Mouse (Mus musculus) forebrain, embryonic 13.5 days (tissue): ENCODE measurements around the gene Ephx4. TPM values are rescaled to one million over a fixed set of nuclear protein-coding genes. Genes with fewer than 3 reads are reported as not detected.

Experiments used
- ATAC-seq: fragments of 200-750 bp; cut with Nextera tagmentation; 2 replicates; pipeline ENCODE4 v1.8.0; 2017
- H3K27ac ChIP-seq: fragments of 300-500 bp; sonication (generic); 2 replicates; pipeline ENCODE4 v1.5.1; 2015; ENCODE audit warnings: inconsistent platforms, mild to moderate bottlenecking, moderate library complexity
- H3K27me3 ChIP-seq: fragments of 300-500 bp; sonication (generic); 2 replicates; pipeline ENCODE4 v1.6.1; 2015; ENCODE audit warnings: mild to moderate bottlenecking, inconsistent platforms
- H3K36me3 ChIP-seq: fragments of 300-500 bp; sonication (generic); 2 replicates; pipeline ENCODE4 v1.6.1; 2015; ENCODE audit warnings: mild to moderate bottlenecking, inconsistent platforms; ENCODE audit not compliant: poor library complexity, severe bottlenecking
- H3K4me1 ChIP-seq: fragments of 300-500 bp; sonication (generic); 2 replicates; pipeline ENCODE4 v1.6.1; 2015; ENCODE audit warnings: inconsistent platforms
- H3K4me2 ChIP-seq: fragments of 300-500 bp; sonication (generic); 2 replicates; pipeline ENCODE4 v1.6.1; 2015; ENCODE audit warnings: inconsistent platforms, mild to moderate bottlenecking, moderate library complexity
- H3K4me3 ChIP-seq: fragments of 300-500 bp; sonication (generic); 2 replicates; pipeline ENCODE4 v1.5.1; 2015; ENCODE audit warnings: mild to moderate bottlenecking, inconsistent platforms
- H3K9ac ChIP-seq: fragments of 300-500 bp; sonication (generic); 2 replicates; pipeline ENCODE4 v1.6.1; 2015; ENCODE audit warnings: mild to moderate bottlenecking, inconsistent platforms
- H3K9me3 ChIP-seq: fragments of 300-500 bp; sonication (generic); replicated peaks from 2 replicates; pipeline ENCODE4 v1.6.1; 2016; ENCODE audit warnings: inconsistent platforms
- WGBS: fragments of 180-500 bp; shearing (Covaris S2); methylation state at CpG from one replicate; pipeline ENCODE4 v1.1.7; 2015; 5-methylcytosine and 5-hydroxymethylcytosine counted together
- polyA plus RNA-seq: library from polyadenylated mRNA; unstranded; fragments of >200 nt; fragmentation: Nextera tagmentation; extraction: Ambion mirVana; gene quantifications from 2 replicates; pipeline ENCODE4 v1.2.1, GENCODE M21; 2015

Ephx4 gene
- polyA plus RNA-seq, 1 experiment from 2014 or later: 2.3 TPM

DNA sequence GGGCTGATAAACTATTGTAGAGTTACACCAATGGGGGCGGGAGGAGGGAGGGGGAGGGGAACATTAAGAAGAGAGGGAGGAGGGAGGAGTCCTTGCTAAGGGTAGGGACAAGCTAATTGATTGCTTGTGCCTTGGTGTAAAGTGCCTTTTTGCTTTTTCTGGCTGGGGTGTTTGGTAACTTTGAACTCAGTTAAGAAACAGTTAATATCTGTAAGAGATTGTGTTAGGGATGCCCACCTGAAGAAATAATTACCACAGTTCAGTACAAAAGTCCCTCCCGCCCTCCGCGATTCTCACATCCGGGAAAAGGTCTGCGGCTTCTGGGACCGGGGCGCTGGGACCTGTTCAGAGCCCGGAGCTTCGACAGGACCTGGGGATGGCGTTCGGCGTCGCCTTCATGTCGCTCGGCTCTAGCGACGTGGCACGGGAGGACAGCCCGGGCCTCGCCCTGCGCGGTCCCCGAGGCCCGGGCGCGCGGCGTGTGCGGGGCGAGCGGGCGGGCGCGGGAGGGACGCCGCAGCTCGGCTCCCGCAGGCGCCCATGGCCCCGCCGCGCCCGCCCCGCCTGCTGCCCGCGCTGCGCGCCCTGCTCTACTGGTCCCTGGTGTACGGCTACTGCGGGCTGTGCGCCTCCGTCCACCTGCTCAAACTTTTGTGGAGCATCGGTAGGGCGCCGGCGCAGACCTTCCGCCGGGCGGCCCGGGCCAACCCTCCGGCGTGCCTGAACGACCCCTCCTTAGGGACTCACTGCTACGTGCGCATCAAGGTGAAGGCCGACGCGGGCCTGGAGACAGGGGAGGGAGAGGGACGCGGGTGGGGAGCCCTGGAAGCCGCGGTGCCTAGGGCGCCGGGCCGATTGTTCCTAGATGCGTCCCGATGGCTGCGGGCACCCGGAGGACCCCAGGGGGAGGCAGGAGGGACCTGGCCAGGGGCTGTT lies 743 bp downstream of the Ephx4 start:
- no peak overlapping the region for H3K27ac ChIP-seq
- no peaks in the 10 kb centered on the region for H3K36me3 ChIP-seq
- ATAC-seq: peak; percentile 82
- H3K4me3 ChIP-seq: peak overlapping the region; percentile 60
- H3K4me2 ChIP-seq: peak overlapping the region; percentile 99
- under 1% methylated on average over 54 of the region's 80 CpGs for WGBS
- peaks cover 37% of the 10 kb centered on the region for H3K27me3 ChIP-seq
- H3K9me3 ChIP-seq: no peaks in the 10 kb centered on the region
- H3K4me1 ChIP-seq: peaks cover 18% of the 10 kb centered on the region
- peak overlapping the region; percentile 67 for H3K9ac ChIP-seq

DNA sequence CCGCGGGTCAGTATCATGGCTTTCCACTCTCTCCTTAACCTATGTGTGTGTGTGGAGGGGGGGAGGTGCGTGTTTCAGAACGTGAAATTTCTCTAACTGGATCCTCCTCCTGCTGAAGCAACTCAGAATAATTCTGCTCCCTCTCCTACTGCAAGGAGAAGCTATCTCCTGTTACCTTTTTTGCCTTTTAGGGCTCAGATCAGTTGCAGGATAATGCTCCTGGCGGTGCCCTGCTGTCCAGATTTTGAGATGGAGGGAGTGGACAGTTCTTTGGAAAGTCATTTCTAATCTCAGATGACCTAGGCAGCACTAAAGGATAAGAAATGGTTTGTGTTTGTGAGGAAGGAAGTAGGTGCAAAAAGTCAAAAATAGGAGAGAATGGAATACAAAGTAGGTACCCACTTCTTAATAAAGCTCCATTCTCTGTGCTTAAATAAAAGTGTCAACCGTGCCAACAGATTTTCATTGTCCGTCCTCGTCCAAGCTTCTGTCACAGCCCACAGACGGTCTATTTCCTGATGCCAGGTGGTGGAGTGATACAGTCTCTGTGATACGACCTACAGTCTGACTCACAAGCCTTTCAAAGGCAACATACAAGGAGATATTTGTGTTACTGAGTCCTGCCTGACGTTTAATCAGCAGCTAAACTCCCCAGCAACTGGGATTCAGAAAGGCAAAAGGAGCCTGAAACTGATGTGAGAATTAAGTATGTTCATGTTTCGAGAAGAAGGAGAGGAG lies 1.6 kb downstream of the Ephx4 start:
- no peak; the same call in 1 of the 2 replicates for ATAC-seq
- peaks cover 18% of the 10 kb centered on the region for H3K4me1 ChIP-seq
- H3K4me2 ChIP-seq: peak overlapping the region; percentile 99
- H3K9ac ChIP-seq: peak overlapping the region; percentile 67
- H3K27ac ChIP-seq: no peak overlapping the region
- WGBS: 28% methylated on average over 12 of the region's 12 CpGs
- H3K27me3 ChIP-seq: peaks cover 37% of the 10 kb centered on the region
- no peaks in the 10 kb centered on the region for H3K36me3 ChIP-seq
- H3K4me3 ChIP-seq: peak overlapping the region; percentile 60
- no peaks in the 10 kb centered on the region for H3K9me3 ChIP-seq

DNA sequence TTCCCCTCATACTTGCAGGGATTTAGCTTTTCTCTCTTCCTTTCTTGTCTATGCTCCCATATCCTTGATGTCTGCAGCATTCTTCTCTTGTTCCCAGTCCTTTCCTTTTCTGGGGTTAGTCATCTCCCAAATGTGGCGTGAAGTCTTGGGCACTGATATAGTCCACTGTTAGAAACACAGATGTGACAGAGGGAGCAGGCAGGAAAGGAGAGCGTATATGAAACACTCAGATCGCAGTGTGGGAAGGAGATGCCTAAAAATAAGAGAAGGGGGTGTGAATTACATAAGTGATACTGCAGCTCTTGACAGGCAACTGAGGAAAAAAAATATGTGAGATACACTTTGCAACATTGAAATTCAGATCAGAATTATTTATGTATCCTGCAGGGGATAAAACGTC lies 2.8 kb downstream of the Ephx4 start:
- Histone ChIP-seq H3K9ac (no peak overlapping the region), H3K36me3 (no peaks in the 10 kb centered on the region), H3K4me3 (no peak overlapping the region), H3K4me1 (peaks cover 18% of the 10 kb centered on the region), H3K9me3 (no peaks in the 10 kb centered on the region), H3K4me2 (no peak overlapping the region), H3K27ac (no peak overlapping the region), H3K27me3 (peaks cover 37% of the 10 kb centered on the region)
- 85% methylated on average over 4 of the region's 4 CpGs for WGBS
- ATAC-seq: no peak

DNA sequence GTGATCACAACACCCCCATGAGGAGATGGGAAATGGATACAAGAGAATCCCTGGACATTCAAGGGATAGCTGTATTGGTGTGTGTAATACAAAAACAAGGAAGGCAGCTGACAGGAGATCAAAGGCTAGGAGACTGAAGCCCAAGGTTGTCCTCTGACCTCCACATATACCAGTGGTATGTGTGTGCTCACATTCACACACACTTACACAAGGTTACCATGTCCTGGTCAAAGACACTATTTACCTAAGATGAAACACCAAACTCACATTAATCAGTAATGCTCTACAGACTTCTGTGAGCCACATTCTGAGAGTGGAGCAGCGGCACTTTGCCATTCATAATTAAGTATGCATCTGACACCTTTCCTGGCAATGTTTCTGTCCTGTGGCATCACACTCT lies 7.8 kb downstream of the Ephx4 start:
- Histone ChIP-seq H3K4me3 (no peak overlapping the region), H3K4me2 (no peak overlapping the region), H3K27ac (no peak overlapping the region), H3K36me3 (no peaks in the 10 kb centered on the region), H3K9ac (no peak overlapping the region), H3K27me3 (peaks cover 5% of the 10 kb centered on the region), H3K4me1 (no peaks in the 10 kb centered on the region), H3K9me3 (no peaks in the 10 kb centered on the region)
- no peak for ATAC-seq
- 96% methylated on average over 1 of the region's 1 CpGs for WGBS

DNA sequence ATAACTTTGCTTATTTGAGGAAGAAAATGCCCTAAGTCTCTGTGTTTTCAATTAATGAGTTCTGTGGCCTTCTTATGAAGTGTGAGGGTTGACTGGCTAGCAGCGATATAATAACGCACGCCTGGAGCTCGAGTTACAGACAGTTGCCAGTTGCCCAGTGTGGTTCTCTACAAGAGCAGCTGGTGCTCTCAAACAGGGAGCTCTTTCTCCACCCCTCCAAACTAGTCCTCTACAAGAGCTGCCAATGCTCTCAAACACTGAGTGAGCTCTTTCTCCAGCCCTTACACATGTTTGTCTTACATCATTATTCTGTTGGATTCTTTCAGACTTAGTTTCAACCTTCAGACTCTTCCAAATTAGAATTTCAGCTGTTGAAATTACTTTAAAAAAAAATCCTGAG lies 8.8 kb downstream of the Ephx4 start:
- Histone ChIP-seq H3K27me3 (no peaks in the 10 kb centered on the region), H3K4me2 (no peak overlapping the region), H3K36me3 (no peaks in the 10 kb centered on the region), H3K9ac (no peak overlapping the region), H3K27ac (no peak overlapping the region), H3K4me3 (no peak overlapping the region), H3K4me1 (no peaks in the 10 kb centered on the region), H3K9me3 (no peaks in the 10 kb centered on the region)
- WGBS: 61% methylated on average over 4 of the region's 4 CpGs
- no peak for ATAC-seq

DNA sequence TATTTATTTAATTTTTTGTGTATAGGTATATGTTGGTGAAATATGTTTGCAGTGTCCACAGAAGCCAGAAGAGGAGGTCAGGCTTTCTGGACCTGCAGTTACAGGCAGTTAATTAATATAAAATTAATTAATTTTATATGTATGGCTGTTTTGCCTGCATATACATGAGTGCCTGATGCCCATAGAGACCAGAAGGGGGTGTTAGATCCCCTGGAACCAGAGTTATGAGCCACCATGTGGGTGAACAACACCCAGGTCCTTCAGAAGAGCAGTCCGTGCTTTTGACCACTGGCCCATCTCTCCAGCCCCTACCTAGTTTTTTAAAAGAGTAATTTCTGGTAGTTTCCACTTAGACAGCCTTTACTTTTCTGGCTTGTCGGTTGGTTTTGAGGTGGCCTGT lies 9.7 kb downstream of the Ephx4 start:
- 87% methylated on average over 2 of the region's 2 CpGs for WGBS
- H3K27me3 ChIP-seq: no peaks in the 10 kb centered on the region
- no peak overlapping the region for H3K4me3 ChIP-seq
- ATAC-seq: no peak
- no peak overlapping the region for H3K27ac ChIP-seq
- no peak overlapping the region for H3K4me2 ChIP-seq
- H3K9ac ChIP-seq: no peak overlapping the region
- H3K9me3 ChIP-seq: no peaks in the 10 kb centered on the region
- H3K36me3 ChIP-seq: no peaks in the 10 kb centered on the region
- no peaks in the 10 kb centered on the region for H3K4me1 ChIP-seq

DNA sequence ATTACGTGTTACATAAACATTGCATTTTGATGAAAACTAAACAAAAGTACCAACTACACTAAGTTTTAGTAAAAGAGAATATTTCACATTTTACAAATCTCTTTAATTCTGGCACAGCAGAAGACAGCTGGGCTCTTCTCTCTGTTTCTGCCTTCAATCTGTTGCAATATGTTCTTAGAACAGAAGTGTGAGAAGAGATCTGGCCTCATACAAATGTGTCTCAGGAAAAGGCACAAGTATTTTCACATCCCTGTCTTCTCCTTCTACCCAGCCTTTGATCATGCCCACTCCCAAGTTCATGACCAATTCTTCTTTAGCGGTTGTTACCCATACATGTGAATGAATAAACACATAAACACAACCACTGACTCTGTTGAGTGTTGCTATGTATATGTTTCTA lies 12.6 kb downstream of the Ephx4 start:
- Histone ChIP-seq H3K36me3 (no peaks in the 10 kb centered on the region), H3K4me2 (no peak overlapping the region), H3K4me1 (no peaks in the 10 kb centered on the region), H3K27me3 (no peaks in the 10 kb centered on the region), H3K9ac (no peak overlapping the region), H3K9me3 (no peaks in the 10 kb centered on the region), H3K4me3 (no peak overlapping the region), H3K27ac (no peak overlapping the region)
- 85% methylated on average over 2 of the region's 2 CpGs for WGBS
- no peak for ATAC-seq

DNA sequence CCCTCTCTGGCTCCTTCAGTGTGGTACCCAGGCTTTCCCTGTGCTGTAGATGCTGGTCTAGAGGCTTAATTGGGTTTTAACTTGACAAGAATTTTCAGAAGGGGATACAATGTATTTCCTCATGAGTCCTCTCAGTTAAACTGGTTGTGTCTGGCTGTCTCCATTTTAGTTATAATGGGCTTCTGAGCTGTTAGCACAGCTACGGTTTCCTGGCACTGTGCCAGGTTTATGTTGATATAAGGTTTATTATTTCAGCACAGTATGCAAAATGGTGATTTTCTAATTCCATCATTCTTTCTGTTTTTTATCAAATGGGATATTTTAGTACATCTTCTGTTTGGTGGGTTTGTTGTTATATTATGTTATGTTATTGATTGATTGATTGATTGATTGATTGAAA lies 19.1 kb downstream of the Ephx4 start:
- Histone ChIP-seq H3K4me3 (no peak overlapping the region), H3K9ac (no peak overlapping the region), H3K27me3 (no peaks in the 10 kb centered on the region), H3K27ac (0 out of 2 replicates have a peak overlapping the region, but pooled peaks have one; percentile 12), H3K4me2 (no peak overlapping the region), H3K36me3 (no peaks in the 10 kb centered on the region), H3K9me3 (no peaks in the 10 kb centered on the region), H3K4me1 (no peaks in the 10 kb centered on the region)
- WGBS: 54% methylated on average over 1 of the region's 1 CpGs
- ATAC-seq: no peak

DNA sequence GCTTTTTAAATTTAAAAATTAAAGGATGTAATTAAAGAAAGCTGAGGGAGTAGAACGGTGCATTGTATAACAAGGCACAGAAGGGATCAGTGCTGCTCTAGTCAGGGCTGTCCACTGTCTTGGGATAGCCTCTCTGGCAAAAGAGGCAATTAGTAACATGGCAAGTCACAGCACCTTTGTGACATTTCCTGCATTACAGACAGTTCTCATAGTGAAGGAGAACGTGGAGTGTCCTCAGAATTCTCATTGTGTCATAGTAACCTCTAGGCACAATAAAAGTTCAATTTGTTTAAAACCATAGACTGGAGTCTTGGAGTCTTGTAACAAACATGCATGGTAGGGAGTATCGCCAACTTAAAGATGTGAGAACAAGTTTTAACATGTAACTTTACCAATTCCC lies 28.7 kb downstream of the Ephx4 start, which contains the start of gene Lpcat2b:
Gene Lpcat2b, plus strand, starts transcription at position 301 of the 400 bp plus-strand sequence.
- Histone ChIP-seq H3K36me3 (no peaks in the 10 kb centered on the region), H3K4me2 (no peak within 1 kb of the TSS), H3K27ac (no peak within 1 kb of the TSS), H3K9ac (no peak within 1 kb of the TSS), H3K27me3 (0 out of 2 replicates have a peak, but pooled peaks cover 4% of the 10 kb centered on the region), H3K9me3 (no peaks in the 10 kb centered on the region), H3K4me3 (no peak within 1 kb of the TSS), H3K4me1 (no peaks in the 10 kb centered on the region)
- no peak for ATAC-seq
- WGBS: 79% methylated on average over 3 of the region's 3 CpGs

DNA sequence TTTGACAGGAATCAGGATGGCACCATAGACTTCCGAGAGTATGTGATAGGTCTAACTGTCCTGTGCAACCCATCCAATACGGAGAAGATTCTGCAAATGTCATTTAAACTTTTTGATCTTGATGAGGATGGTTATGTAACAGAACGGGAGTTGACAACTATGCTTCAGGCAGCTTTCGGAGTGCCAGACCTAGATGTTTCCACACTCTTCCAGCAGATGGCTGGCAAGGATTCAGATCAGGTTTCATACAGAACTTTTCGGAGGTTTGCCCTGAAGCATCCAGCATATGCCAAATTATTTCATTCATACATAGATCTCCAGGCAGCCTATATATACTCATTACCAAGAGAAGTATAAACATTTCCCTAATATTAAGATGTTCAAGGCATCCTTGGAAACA lies 31.5 kb downstream of the Ephx4 start:
- H3K27ac ChIP-seq: no peak overlapping the region
- no peaks in the 10 kb centered on the region for H3K36me3 ChIP-seq
- no peak overlapping the region for H3K4me3 ChIP-seq
- H3K4me2 ChIP-seq: no peak overlapping the region
- H3K9ac ChIP-seq: no peak overlapping the region
- ATAC-seq: no peak
- peaks cover 7% of the 10 kb centered on the region; the same call in 1 of the 2 replicates for H3K4me1 ChIP-seq
- 88% methylated on average over 5 of the region's 5 CpGs for WGBS
- no peaks in the 10 kb centered on the region for H3K9me3 ChIP-seq
- H3K27me3 ChIP-seq: 0 out of 2 replicates have a peak, but pooled peaks cover 3% of the 10 kb centered on the region

DNA sequence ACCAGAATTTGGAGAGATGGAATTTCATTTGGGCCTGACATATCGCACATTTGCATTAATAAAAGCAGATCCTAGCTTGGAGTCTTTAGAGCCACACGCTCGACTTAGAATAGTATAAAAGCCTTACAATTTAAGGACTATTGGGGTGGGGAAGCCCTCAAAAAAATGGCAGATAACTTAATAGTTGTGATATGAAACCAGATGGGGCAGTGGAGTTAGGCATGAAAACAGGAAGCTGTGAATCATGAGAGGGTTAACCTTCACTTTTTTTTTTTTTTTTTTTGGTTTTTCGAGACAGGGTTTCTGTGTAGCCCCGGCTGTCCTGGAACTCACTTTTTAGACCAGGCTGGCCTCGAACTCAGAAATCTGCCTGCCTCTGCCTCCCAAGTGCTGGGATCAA lies 33.6 kb downstream of the Ephx4 start:
- Histone ChIP-seq H3K27ac (no peak overlapping the region), H3K4me3 (no peak overlapping the region), H3K4me1 (peaks cover 7% of the 10 kb centered on the region; the same call in 1 of the 2 replicates), H3K9me3 (no peaks in the 10 kb centered on the region), H3K27me3 (no peaks in the 10 kb centered on the region), H3K4me2 (no peak overlapping the region), H3K9ac (no peak overlapping the region), H3K36me3 (no peaks in the 10 kb centered on the region)
- WGBS: 93% methylated on average over 6 of the region's 6 CpGs
- ATAC-seq: no peak

DNA sequence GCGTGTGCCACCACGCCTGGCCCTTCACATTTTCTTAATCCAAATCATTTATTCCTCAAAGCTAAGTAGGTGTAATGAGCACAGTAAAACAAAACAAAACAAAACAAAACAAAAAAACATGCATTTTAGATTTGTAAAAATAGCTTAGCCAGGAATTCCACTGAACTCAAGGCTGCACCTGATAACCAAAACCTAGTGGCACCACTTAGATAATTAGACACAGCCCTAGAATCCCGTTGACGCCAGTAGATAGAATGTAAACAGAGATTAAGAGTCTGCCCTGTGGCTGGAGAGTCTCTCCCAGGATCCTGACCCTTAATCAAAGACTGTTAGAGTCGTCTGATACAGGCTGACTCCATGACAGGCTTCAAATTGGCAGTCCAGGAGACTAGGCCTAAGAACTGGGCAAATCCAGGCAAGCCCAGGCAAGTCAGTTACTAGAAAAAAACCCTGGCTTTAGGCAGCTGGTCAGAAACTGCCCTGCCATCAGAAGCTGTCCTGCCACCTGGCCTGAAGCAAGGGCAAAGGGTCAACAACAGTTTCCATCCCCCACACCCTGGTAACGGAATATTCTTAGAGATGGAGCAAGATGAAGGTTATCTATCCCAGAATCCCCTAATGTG lies 34.2 kb downstream of the Ephx4 start:
- Histone ChIP-seq H3K9me3 (no peaks in the 10 kb centered on the region), H3K4me3 (no peak overlapping the region), H3K27ac (no peak overlapping the region), H3K36me3 (no peaks in the 10 kb centered on the region), H3K27me3 (no peaks in the 10 kb centered on the region), H3K4me1 (peaks cover 7% of the 10 kb centered on the region; the same call in 1 of the 2 replicates), H3K4me2 (peak overlapping the region; percentile 63; the same call in 1 of the 2 replicates), H3K9ac (no peak overlapping the region)
- WGBS: 78% methylated on average over 6 of the region's 6 CpGs
- no peak for ATAC-seq
